Mouse (Mus musculus): Measurements from ENCODE around the gene Nup107. TPM values are rescaled to one million over a fixed set of nuclear protein-coding genes. Genes with fewer than 3 reads are reported as not detected.

Nup107 gene
- total RNA-seq, 2 experiments from 2014 or later: 15.5 to 19.4 TPM

- DNase-seq (ENCODE audit: low spot score in 2 of 2): no peak
- TF ChIP-seq CTCF (conservative IDR thresholded peaks at IDR 0.05): no peak
- H3K4me3 ChIP-seq: no peak overlapping the region
- H3K27ac ChIP-seq: peak overlapping the region; percentile 14; the same call in 1 of the 2 replicates
These were observed 37.3 kb downstream of the Nup107 start for GRCm38 (mm10) chr10:117755086-117755798.

- Histone ChIP-seq H3K4me3 (no peak overlapping the region), H3K27ac (0 out of 2 replicates have a peak overlapping the region, but pooled peaks have one; percentile 20)
- TF ChIP-seq CTCF (conservative IDR thresholded peaks at IDR 0.05): no peak
- DNase-seq (ENCODE audit: low spot score in 2 of 2): no peak
These were observed 37.9 kb downstream of the Nup107 start for GRCm38 (mm10) chr10:117754609-117754940.

- Histone ChIP-seq H3K27ac (no peak overlapping the region), H3K4me3 (no peak overlapping the region)
- TF ChIP-seq CTCF (conservative IDR thresholded peaks at IDR 0.05): no peak; the same call in 1 of the 2 replicates
- no peak for DNase-seq (ENCODE audit: low spot score in 2 of 2)
These were observed 38.5 kb downstream of the Nup107 start for GRCm38 (mm10) chr10:117753711-117754608.

GRCm38 (mm10) chr10:117752851-117753647 lies 39.5 kb downstream of the Nup107 start:
- no peak for DNase-seq (ENCODE audit: low spot score in 2 of 2)
- no peak for TF ChIP-seq CTCF (conservative IDR thresholded peaks at IDR 0.05)
- no peak overlapping the region for H3K27ac ChIP-seq

GRCm38 (mm10) chr10:117752304-117752821 lies 40.1 kb downstream of the Nup107 start:
- no peak for TF ChIP-seq CTCF (conservative IDR thresholded peaks at IDR 0.05)
- H3K27ac ChIP-seq: no peak overlapping the region
- no peak for DNase-seq (ENCODE audit: low spot score in 2 of 2)

More at GRCm38 (mm10) chr10:117752851-117753647, 39.5 kb downstream of the Nup107 start:
- no peak overlapping the region for H3K4me3 ChIP-seq

GRCm38 (mm10) chr10:117751744-117752143 lies 40.8 kb downstream of the Nup107 start:
- DNase-seq (ENCODE audit: low spot score in 2 of 2): no peak
- Histone ChIP-seq H3K4me3 (no peak overlapping the region), H3K27ac (no peak overlapping the region)
- no peak for TF ChIP-seq CTCF (conservative IDR thresholded peaks at IDR 0.05)

More at GRCm38 (mm10) chr10:117752304-117752821, 40.1 kb downstream of the Nup107 start:
- no peak overlapping the region for H3K4me3 ChIP-seq

GRCm38 (mm10) chr10:117751282-117751610 lies 41.3 kb downstream of the Nup107 start:
- no peak overlapping the region for H3K4me3 ChIP-seq
- H3K27ac ChIP-seq: no peak overlapping the region
- no peak for DNase-seq (ENCODE audit: low spot score in 2 of 2)
- no peak for TF ChIP-seq CTCF (conservative IDR thresholded peaks at IDR 0.05)

- Histone ChIP-seq H3K4me3 (no peak overlapping the region), H3K27ac (no peak overlapping the region)
- TF ChIP-seq CTCF (conservative IDR thresholded peaks at IDR 0.05): no peak
- no peak for DNase-seq (ENCODE audit: low spot score in 2 of 2)
These were observed 41.8 kb downstream of the Nup107 start for GRCm38 (mm10) chr10:117750529-117751281.

- no peak for DNase-seq (ENCODE audit: low spot score in 2 of 2)
- no peak overlapping the region for H3K27ac ChIP-seq
- H3K4me3 ChIP-seq: no peak overlapping the region
- TF ChIP-seq CTCF (conservative IDR thresholded peaks at IDR 0.05): no peak
These were observed 42.6 kb downstream of the Nup107 start for GRCm38 (mm10) chr10:117749787-117750343.

GRCm38 (mm10) chr10:117749050-117749686 lies 43.3 kb downstream of the Nup107 start:
- TF ChIP-seq CTCF (conservative IDR thresholded peaks at IDR 0.05): no peak
- no peak for DNase-seq (ENCODE audit: low spot score in 2 of 2)
- Histone ChIP-seq H3K4me3 (no peak overlapping the region), H3K27ac (no peak overlapping the region)

All from layer of hippocampus, adult 2 months (tissue).